Mouse (Mus musculus) ES-E14 (cell line): ENCODE data around the gene Wdr24. TPM values are rescaled to one million over a fixed set of nuclear protein-coding genes. Genes with fewer than 3 reads are reported as not detected.

ENCODE experiments used
- DNase-seq: peaks from one replicate; pipeline ENCODE4 v3.0.0-alpha.2; 2013; ENCODE audit warnings: low read depth, low spot score
- H3K27ac ChIP-seq: 2 replicates; pipeline ENCODE4 v1.5.1; 2012; ENCODE audit warnings: low read depth, mild to moderate bottlenecking, low read length, moderate library complexity, mixed read lengths; ENCODE audit not compliant: poor library complexity, insufficient read depth, severe bottlenecking
- H3K36me3 ChIP-seq: 2 replicates; pipeline ENCODE4 v1.6.1; 2012; ENCODE audit warnings: mild to moderate bottlenecking, low read length, moderate library complexity, mixed read lengths; ENCODE audit not compliant: control insufficient read depth, poor library complexity, insufficient read depth, severe bottlenecking
- H3K4me1 ChIP-seq, 2 experiments: fragments of 150-350 bp in 1 of 2; sonication (generic) in 1 of 2; 2 replicates each; pipeline ENCODE4 v1.6.1; 2012; ENCODE audit warnings: low read length in 2 of 2, mild to moderate bottlenecking in 1 of 2, mixed read lengths in 1 of 2; ENCODE audit not compliant: control insufficient read depth in 2 of 2, insufficient read depth in 2 of 2, poor library complexity in 1 of 2
- H3K4me3 ChIP-seq, 2 experiments: fragments of 150-350 bp in 1 of 2; sonication (generic) in 1 of 2; 2 replicates each; pipeline ENCODE4 v1.5.1; 2012; ENCODE audit warnings: low read length in 2 of 2, low read depth in 1 of 2, mild to moderate bottlenecking in 1 of 2, mixed read lengths in 1 of 2; ENCODE audit not compliant: insufficient read depth in 1 of 2, poor library complexity in 1 of 2, severe bottlenecking in 1 of 2
- H3K9ac ChIP-seq: 2 replicates; pipeline ENCODE4 v1.6.1; 2012; ENCODE audit warnings: low read depth, mild to moderate bottlenecking, low read length, mixed read lengths; ENCODE audit not compliant: poor library complexity, insufficient read depth, severe bottlenecking
- H3K9me3 ChIP-seq: fragments of 150-350 bp; sonication (generic); 2 replicates; pipeline ENCODE4 v1.6.1; 2012; ENCODE audit warnings: low read depth, mild to moderate bottlenecking, low read length; ENCODE audit not compliant: control insufficient read depth, insufficient read depth
- CHD2 ChIP-seq: IDR thresholded peaks from 2 replicates; pipeline ENCODE4 v1.6.1; 2014; ENCODE audit warnings: mild to moderate bottlenecking, low read depth, low read length, inconsistent platforms
- HCFC1 ChIP-seq: IDR thresholded peaks from 2 replicates; pipeline ENCODE4 v1.6.1; 2012; ENCODE audit warnings: low read length, inconsistent platforms, borderline replicate concordance; ENCODE audit not compliant: insufficient read depth
- MAFK ChIP-seq: IDR thresholded peaks from 2 replicates; pipeline ENCODE4 v1.6.1; 2014; ENCODE audit warnings: mild to moderate bottlenecking, low read depth, low read length, inconsistent platforms; ENCODE audit not compliant: insufficient read depth
- ZC3H11A ChIP-seq: IDR thresholded peaks from 2 replicates; pipeline ENCODE4 v1.6.1; 2012; ENCODE audit warnings: low read depth, mild to moderate bottlenecking, inconsistent platforms, low read length, borderline replicate concordance
- ZNF384 ChIP-seq: IDR thresholded peaks from 2 replicates; pipeline ENCODE4 v1.6.1; 2012; ENCODE audit warnings: low read depth, low read length, inconsistent platforms
- in situ Hi-C, 2 experiments: fragments of 600-800 bp; cut with MboI; formaldehyde crosslinking; loops; one replicate each; pipeline ENCODE4 v1.15.1; 2025; ENCODE audit warnings: low sequenced_read_pairs in 2 of 2, inconsistent platforms in 1 of 2; ENCODE audit not compliant: unreplicated experiment in 2 of 2
- total RNA-seq: library from RNA; depleted of rRNA; stranded (reverse); fragments of 300-350 nt; gene quantifications from 2 replicates; pipeline ENCODE4 v1.2.3, GENCODE M21; 2012

Gene Wdr24
- total RNA-seq, 1 experiment = 28.6 TPM

DNA sequence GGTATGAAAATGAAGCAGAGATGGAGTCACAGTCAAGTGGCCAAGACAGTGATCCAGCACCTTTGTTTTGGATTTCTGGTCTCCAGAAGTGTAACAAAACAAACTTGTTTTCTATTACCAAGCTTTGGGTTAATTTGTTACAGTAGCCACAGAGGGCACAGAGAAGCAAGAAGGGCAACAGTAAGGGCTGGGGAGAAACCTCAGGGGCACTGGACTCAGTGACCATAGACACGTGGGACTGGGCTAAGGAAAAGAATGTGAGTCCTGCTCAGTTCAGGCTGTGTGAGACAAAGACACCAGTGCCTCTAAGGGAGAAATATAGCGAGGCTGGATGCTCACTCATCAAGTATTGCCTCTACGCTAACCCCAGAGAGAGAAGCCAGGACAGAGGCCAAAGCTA lies 49.2 kb downstream of the Wdr24 start:
- in situ Hi-C loops = no loop called here
- no peak for DNase-seq
- Histone ChIP-seq H3K9me3 (no peaks in the 10 kb centered on the region), H3K9ac (no peak overlapping the region), H3K4me3 (no peak overlapping the region), H3K36me3 (peaks cover 1% of the 10 kb centered on the region; the same call in 1 of the 2 replicates), H3K27ac (no peak overlapping the region), H3K4me1 (peaks cover 4 to 15% of the 10 kb centered on the region in 2 experiments; a peak in 3 of 4 replicates)
- no peak for TF ChIP-seq CHD2
- no peak for TF ChIP-seq ZNF384
- TF ChIP-seq HCFC1 = no peak
- TF ChIP-seq ZC3H11A = no peak
- no peak for TF ChIP-seq MAFK

DNA sequence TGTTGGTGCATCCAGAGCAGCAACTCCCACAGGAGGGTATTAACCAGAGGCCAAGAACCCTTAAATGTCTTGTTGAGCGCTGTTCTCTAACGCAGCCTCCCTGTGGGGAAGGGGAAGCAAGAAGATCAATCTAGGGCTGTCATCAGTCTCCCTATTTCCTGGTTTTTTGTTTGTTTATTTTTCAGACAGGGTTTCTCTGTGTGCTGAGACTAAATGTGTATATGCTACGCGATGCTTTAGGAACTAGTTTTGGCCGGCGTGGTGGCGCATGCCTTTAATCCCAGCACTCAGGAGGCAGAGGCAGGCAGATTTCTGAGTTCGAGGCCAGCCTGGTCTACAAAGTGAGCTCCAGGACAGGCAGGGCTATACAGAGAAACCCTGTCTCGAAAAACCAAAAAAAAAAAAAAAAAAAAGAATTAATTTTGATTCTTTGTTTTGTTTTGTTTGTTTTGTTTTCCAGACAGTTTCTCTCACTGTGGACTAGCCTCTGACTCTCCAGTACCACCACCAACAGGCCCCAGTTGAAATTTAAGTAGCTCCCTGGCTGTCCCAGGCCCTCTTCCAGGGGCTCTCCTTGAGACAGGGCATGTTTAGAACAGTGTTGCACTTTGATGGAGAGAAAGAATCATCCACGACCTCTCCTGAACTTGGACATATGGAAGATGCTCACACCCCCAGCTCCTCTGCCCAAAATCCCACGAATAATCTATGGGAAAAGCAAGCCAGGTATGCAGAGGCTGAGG lies 50.1 kb downstream of the Wdr24 start:
- Histone ChIP-seq H3K27ac (no peak overlapping the region), H3K36me3 (peaks cover 10% of the 10 kb centered on the region), H3K9ac (no peak overlapping the region), H3K9me3 (no peaks in the 10 kb centered on the region), H3K4me1 (peaks cover 4 to 16% of the 10 kb centered on the region in 2 experiments; a peak in 3 of 4 replicates), H3K4me3 (no peak overlapping the region)
- TF ChIP-seq HCFC1 = no peak
- DNase-seq = no peak
- in situ Hi-C loops = no loop called here

DNA sequence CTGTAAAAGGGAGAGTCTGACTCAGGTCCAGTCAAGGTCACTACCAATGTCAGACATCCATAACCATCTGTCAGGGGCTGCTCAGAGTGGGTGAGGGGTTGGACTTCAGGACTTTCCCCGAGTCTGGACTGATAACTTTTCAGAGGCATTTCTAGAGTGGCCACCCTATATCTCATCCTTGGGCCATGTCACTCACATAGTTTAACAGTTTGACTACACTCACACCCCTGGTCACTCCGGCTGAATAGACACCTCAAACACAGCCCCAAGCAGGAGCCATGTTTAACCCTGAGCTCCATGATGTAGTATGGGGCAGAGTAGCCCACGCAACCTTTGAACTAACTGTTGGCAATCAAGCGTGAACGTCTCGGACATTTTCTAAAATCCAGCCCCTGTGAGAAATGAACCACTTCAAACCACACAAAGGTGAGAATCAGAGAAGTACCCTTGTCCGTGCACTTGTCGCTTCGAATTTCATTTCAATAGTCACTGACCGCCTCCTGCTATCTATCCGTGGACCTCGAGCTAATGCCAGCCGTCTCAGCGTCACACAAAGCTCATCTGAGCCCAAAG lies 50.8 kb downstream of the Wdr24 start:
- Histone ChIP-seq H3K9me3 (no peaks in the 10 kb centered on the region), H3K4me3 (peak overlapping the region; percentile 66 to 82), H3K4me1 (peaks cover 0 to 19% of the 10 kb centered on the region in 2 experiments; a peak in 2 of 4 replicates), H3K36me3 (peaks cover 12% of the 10 kb centered on the region), H3K9ac (peak overlapping the region; percentile 25; the same call in 1 of the 2 replicates), H3K27ac (no peak overlapping the region)
- TF ChIP-seq HCFC1 (no peak), ZC3H11A (no peak), MAFK (no peak), CHD2 (no peak), ZNF384 (no peak)
- in situ Hi-C loops = no loop called here
- DNase-seq = no peak

DNA sequence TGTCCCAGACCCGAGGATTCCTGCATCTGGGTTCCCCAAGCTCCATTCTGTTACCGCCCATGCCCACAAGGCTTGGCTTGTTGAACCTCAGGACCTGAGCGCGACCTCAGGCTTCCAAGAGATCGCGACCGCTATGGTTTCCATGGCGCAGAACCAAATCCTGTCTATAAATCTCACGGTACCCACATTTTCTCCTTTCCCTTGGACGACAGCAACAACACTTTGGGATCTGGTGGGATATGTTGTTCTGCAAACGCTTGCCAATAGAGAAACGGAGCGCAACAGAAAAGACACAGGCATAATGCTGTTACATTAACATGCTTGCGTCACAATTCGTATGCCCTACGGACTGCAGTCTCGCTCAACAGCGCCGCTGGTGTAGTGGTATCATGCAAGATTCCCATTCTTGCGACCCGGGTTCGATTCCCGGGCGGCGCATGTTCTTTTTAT lies 51.3 kb downstream of the Wdr24 start, which contains the start of gene Mettl26:
Mettl26 (plus strand) TSS at position 354 of the 450 bp plus-strand sequence.
- TF ChIP-seq ZC3H11A = no peak
- peak; percentile 84; the same call in 1 of the 2 replicates for TF ChIP-seq MAFK
- TF ChIP-seq CHD2 = peak; percentile 28; the same call in 1 of the 2 replicates
- no peak for TF ChIP-seq ZNF384
- TF ChIP-seq HCFC1 = no peak
- peaks cover 12% of the 10 kb centered on the region for H3K36me3 ChIP-seq
- peak within 1 kb of the TSS; percentile 75 to 82 for H3K4me3 ChIP-seq
- H3K4me1 ChIP-seq = peaks cover 0 to 16% of the 10 kb centered on the region in 2 experiments; a peak in 2 of 4 replicates
- H3K27ac ChIP-seq = no peak within 1 kb of the TSS
- peak; percentile 79 for DNase-seq
- in situ Hi-C loops = no loop called here
- H3K9ac ChIP-seq = peak within 1 kb of the TSS; percentile 77
- no peaks in the 10 kb centered on the region for H3K9me3 ChIP-seq
